Comparison of ENCODE assay signal across 9 mouse cellular contexts in genomic region chr7:99876345-99876744, GRCm38 (mm10). TPM values are rescaled to one million over a fixed set of nuclear protein-coding genes. Genes with fewer than 3 reads are reported as not detected.
DNase-seq lines count a peak whose midpoint lies in the region; ATAC-seq and TF ChIP-seq lines count a peak whose summit lies in the region.
"Had no signal": no experiment of that assay in that cellular context is flagged by ENCODE, and none has a peak within 500 bp of the region (broad histone marks: within the 10 kb centered on the region; RNA-seq: fewer than 3 reads in every experiment).

No protein-coding gene starts in this region.

- H3K27ac ChIP-seq in embryonic facial prominence, embryonic 10.5 days (replicated peaks), result no peak overlapping the region
- no peak overlapping the region for H3K27ac ChIP-seq in heart, adult 2 months
- H3K27ac ChIP-seq in liver, postnatal 0 days (ENCODE audit: low read depth), result no peak overlapping the region
- peak overlapping the region; percentile 35; the same call in 1 of the 2 replicates for H3K27ac ChIP-seq in thymus, adult 2 months (ENCODE audit: control insufficient read depth, insufficient read depth, low read length)

- H3K4me2 ChIP-seq in liver, postnatal 0 days (ENCODE audit: low read depth, low read length), result no peak overlapping the region

- peak; percentile 93 for TF ChIP-seq CTCF in heart, adult 2 months (IDR thresholded peaks at IDR 0.05)
- TF ChIP-seq CTCF in liver, postnatal 0 days (IDR thresholded peaks at IDR 0.05; ENCODE audit: low read depth), result peak; percentile 94
- TF ChIP-seq CTCF in thymus, adult 2 months (IDR thresholded peaks at IDR 0.05; ENCODE audit: borderline replicate concordance, control insufficient read depth, extremely low read depth, insufficient read depth, low read length, poor library complexity), result peak; percentile 76; the same call in 1 of the 2 replicates

- H3K9ac ChIP-seq in heart, adult 2 months (ENCODE audit: low read depth, low read length), result no peak overlapping the region
- H3K9ac ChIP-seq in liver, postnatal 0 days (replicated peaks), result no peak overlapping the region

- intact Hi-C loops in heart, adult 2 months (cut with DNase I), result loop anchor here (1.0 to 10.0 kb wide), 4 partner anchors 63 to 258 kb away; partner anchors contain the start of gene Slco2b1

- peak; percentile 76 to 82 for DNase-seq in CD8-positive naive resting alpha-beta T cell, adult 2 months (ENCODE audit: low read depth in 2 of 2, low spot score in 2 of 2)
- peak; percentile 84 for DNase-seq in adrenal gland, postnatal 25 days
- DNase-seq in embryonic facial prominence, embryonic 10.5 days (ENCODE audit: low spot score), result peak; percentile 83
- DNase-seq in heart, adult 2 months, result peak; percentile 75 to 80
- DNase-seq in kidney, postnatal 14 days, result peak; percentile 78
- DNase-seq in liver, postnatal 0 days, result peak; percentile 87
- peak; percentile 34 for DNase-seq in ovary, adult 18-20 months (ENCODE audit: low spot score)
- peak; percentile 86 for DNase-seq in thymus, adult 2 months

- TF ChIP-seq EP300 in heart, adult 2 months (IDR thresholded peaks at IDR 0.05; ENCODE audit: insufficient read depth, low read depth, low read length), result 0 out of 2 replicates have a peak, but pooled peaks have one; percentile 52
- no peak for TF ChIP-seq EP300 in liver, postnatal 0 days (IDR thresholded peaks at IDR 0.05; ENCODE audit: low read depth)

- no peaks in the 10 kb centered on the region for H3K9me3 ChIP-seq in embryonic facial prominence, embryonic 10.5 days
- no peaks in the 10 kb centered on the region for H3K9me3 ChIP-seq in liver, postnatal 0 days (ENCODE audit: low read length)

- H3K79me2 ChIP-seq in heart, adult 2 months (replicated peaks; ENCODE audit: control insufficient read depth, insufficient read depth, low read length), result no peaks in the 10 kb centered on the region

- H3K27me3 ChIP-seq in embryonic facial prominence, embryonic 10.5 days (replicated peaks; ENCODE audit: low read depth, poor library complexity, severe bottlenecking), result 0 out of 2 replicates have a peak, but pooled peaks cover 3% of the 10 kb centered on the region
- H3K27me3 ChIP-seq in heart, adult 2 months (ENCODE audit: control insufficient read depth, insufficient read depth, low read length), result no peaks in the 10 kb centered on the region
- H3K27me3 ChIP-seq in liver, postnatal 0 days (ENCODE audit: insufficient read depth, low read length), result no peaks in the 10 kb centered on the region
- no peaks in the 10 kb centered on the region for H3K27me3 ChIP-seq in thymus, adult 2 months (ENCODE audit: control insufficient read depth, insufficient read depth, low read length)

- no peaks in the 10 kb centered on the region for H3K4me1 ChIP-seq in embryonic facial prominence, embryonic 10.5 days
- H3K4me1 ChIP-seq in heart, adult 2 months (ENCODE audit: control insufficient read depth, insufficient read depth, low read length), result no peaks in the 10 kb centered on the region
- H3K4me1 ChIP-seq in liver, postnatal 0 days (ENCODE audit: insufficient read depth), result no peaks in the 10 kb centered on the region
- H3K4me1 ChIP-seq in thymus, adult 2 months (replicated peaks; ENCODE audit: control insufficient read depth, insufficient read depth, low read length), result peaks cover 13% of the 10 kb centered on the region

- no peak for TF ChIP-seq POLR2A in heart, adult 2 months (IDR thresholded peaks at IDR 0.05; ENCODE audit: insufficient read depth, low read depth, low read length)
- TF ChIP-seq POLR2A in thymus, adult 2 months (IDR thresholded peaks at IDR 0.05; ENCODE audit: control insufficient read depth, extremely low read depth, insufficient read depth, low read length, poor library complexity), result no peak

- H3K36me3 ChIP-seq in embryonic facial prominence, embryonic 10.5 days (replicated peaks), result no peaks in the 10 kb centered on the region
- no peaks in the 10 kb centered on the region for H3K36me3 ChIP-seq in heart, adult 2 months (ENCODE audit: control insufficient read depth, insufficient read depth, low read length)
- no peaks in the 10 kb centered on the region for H3K36me3 ChIP-seq in liver, postnatal 0 days (replicated peaks; ENCODE audit: insufficient read depth, low read length)
- H3K36me3 ChIP-seq in thymus, adult 2 months (ENCODE audit: control insufficient read depth, insufficient read depth, low read length), result peaks cover 26% of the 10 kb centered on the region

- H3K4me3 ChIP-seq in embryonic facial prominence, embryonic 10.5 days, result no peak overlapping the region
- H3K4me3 ChIP-seq in heart, adult 2 months, result no peak overlapping the region
- H3K4me3 ChIP-seq in liver, postnatal 0 days (ENCODE audit: low read depth, low read length), result no peak overlapping the region
- H3K4me3 ChIP-seq in thymus, adult 2 months (ENCODE audit: control insufficient read depth, insufficient read depth, low read length), result no peak overlapping the region

- WGBS in embryonic facial prominence, embryonic 10.5 days, result 2% methylated on average over 3 of the region's 3 CpGs
- 3% methylated on average over 3 of the region's 3 CpGs for WGBS in heart, adult 2 months
- WGBS in liver, postnatal 0 days (ENCODE audit: insufficient replicate concordance), result 3% methylated on average over 3 of the region's 3 CpGs
- 4% methylated on average over 3 of the region's 3 CpGs for WGBS in thymus, adult 2 months

- peak; percentile 44; the same call in 1 of the 2 replicates for ATAC-seq in liver, postnatal 0 days

RNA-seq across cellular contexts. Expression of gene Spcs2, which starts 13.1 kb away (rescaled TPM):
- 156 and 170 TPM in 2 replicates for total RNA-seq in adrenal gland, postnatal 25 days (2021)
- polyA plus RNA-seq in embryonic facial prominence, embryonic 10.5 days (2016; fragmentation: Nextera tagmentation; extraction: Ambion mirVana), result 357 and 358 TPM in 2 replicates
- total RNA-seq in heart, adult 2 months (2021), result 10 to 100 TPM; 58.8 to 60.9 TPM
- 21.0 and 40.0 TPM in 2 replicates for polyA plus RNA-seq in heart, adult 2 months (2012; rRNA removed)
- 156 and 165 TPM in 2 replicates for polyA plus RNA-seq in liver, postnatal 0 days (2015; fragmentation: Nextera tagmentation; extraction: Ambion mirVana)
- 83.7 and 91.7 TPM in 2 replicates for polyA plus RNA-seq in thymus, adult 2 months (2012; rRNA removed)

RNA-seq across cellular contexts. Expression of gene Xrra1, which starts 17.4 kb away (rescaled TPM):
- total RNA-seq in adrenal gland, postnatal 25 days (2021), result 2.9 and 6.4 TPM in 2 replicates
- 0.46 and 0.85 TPM in 2 replicates for polyA plus RNA-seq in embryonic facial prominence, embryonic 10.5 days (2016; fragmentation: Nextera tagmentation; extraction: Ambion mirVana)
- total RNA-seq in heart, adult 2 months (2021), result under 1 TPM in 1 of 2 experiments, not detected in 1; 0.10 TPM
- 0.14 TPM in 1 of 2 replicates, not detected in the other for polyA plus RNA-seq in heart, adult 2 months (2012; rRNA removed)
- 0.04 and 0.07 TPM in 2 replicates for polyA plus RNA-seq in liver, postnatal 0 days (2015; fragmentation: Nextera tagmentation; extraction: Ambion mirVana)
- 26.0 and 36.9 TPM in 2 replicates for polyA plus RNA-seq in thymus, adult 2 months (2012; rRNA removed)
- polyA plus RNA-seq: liver, embryonic 16.5 days had no signal

RNA-seq across cellular contexts. Expression of gene Neu3, which starts 48.1 kb away (rescaled TPM):
- total RNA-seq in adrenal gland, postnatal 25 days (2021), result 1.6 and 2.7 TPM in 2 replicates
- polyA plus RNA-seq in embryonic facial prominence, embryonic 10.5 days (2016; fragmentation: Nextera tagmentation; extraction: Ambion mirVana), result 2.2 and 2.3 TPM in 2 replicates
- 1 to 10 TPM; 4.2 to 4.5 TPM for total RNA-seq in heart, adult 2 months (2021)
- 3.1 and 5.8 TPM in 2 replicates for polyA plus RNA-seq in heart, adult 2 months (2012; rRNA removed)
- 2.4 and 2.9 TPM in 2 replicates for polyA plus RNA-seq in liver, postnatal 0 days (2015; fragmentation: Nextera tagmentation; extraction: Ambion mirVana)
- polyA plus RNA-seq in thymus, adult 2 months (2012; rRNA removed), result 32.1 and 49.1 TPM in 2 replicates

Comparison
In these comparisons a context has a peak if more than half of its experiments do, and no peak if none do; other contexts are left out.
1. DNase-seq: peak in every context shown above with its lines; median percentile 87 in liver, postnatal 0 days; 86 in thymus, adult 2 months; 84 in adrenal gland, postnatal 25 days; 83 in embryonic facial prominence, embryonic 10.5 days; 79 in CD8-positive naive resting alpha-beta T cell, adult 2 months; 78 in kidney, postnatal 14 days; 78 in heart, adult 2 months; 34 in ovary, adult 18-20 months.
2. RNA of gene Xrra1, which starts 17.4 kb away (polyA plus RNA-seq): 26.0 to 36.9 TPM in thymus, adult 2 months; 0.46 to 0.85 TPM in embryonic facial prominence, embryonic 10.5 days, 0.14 TPM in heart, adult 2 months and 0.04 to 0.07 TPM in liver, postnatal 0 days; every median in the first group is over 10 times any median in the second.
3. Peak in every context shown above with its lines, with median percentiles within 50 percentile points of each other: CTCF ChIP-seq.